Mouse (Mus musculus): ENCODE results near the gene Txndc11. TPM values are rescaled to one million over a fixed set of nuclear protein-coding genes. Genes with fewer than 3 reads are reported as not detected.
A peak's percentile ranks its signal among the peaks of the same experiment; 100 is the strongest.

The Txndc11 gene
- polyA plus RNA-seq, 1 experiment from 2014 or later = 34.6 TPM

DNA sequence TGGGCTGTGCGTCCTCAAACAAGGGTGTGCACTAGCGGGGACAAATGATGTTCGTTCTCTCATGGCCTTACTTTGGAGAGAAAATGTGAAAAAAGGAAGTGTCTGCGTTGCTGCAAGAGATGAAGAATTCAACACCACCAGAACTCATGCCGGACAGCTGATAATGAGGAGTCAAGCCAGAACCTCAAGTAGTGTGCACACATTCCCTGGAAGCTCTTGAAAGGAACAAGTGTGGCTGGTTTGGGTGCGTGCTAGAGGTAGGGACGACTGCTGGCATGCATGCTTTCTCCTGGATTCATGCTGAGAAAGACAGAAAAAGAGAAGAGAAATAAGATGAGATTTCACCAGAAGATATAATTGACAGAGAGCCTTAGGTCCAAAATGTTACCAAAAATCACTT lies 87.3 kb downstream of the Txndc11 start:
- WGBS = 86% methylated on average over 7 of the region's 7 CpGs
- Histone ChIP-seq H3K4me3 (replicated peaks; ENCODE audit: low read depth, low read length) (no peak overlapping the region), H3K9me3 (ENCODE audit: control insufficient read depth, low read length) (no peaks in the 10 kb centered on the region), H3K36me3 (ENCODE audit: control insufficient read depth, insufficient read depth, low read length) (no peaks in the 10 kb centered on the region), H3K4me1 (ENCODE audit: control insufficient read depth, insufficient read depth, low read length) (no peaks in the 10 kb centered on the region), H3K9ac (replicated peaks; ENCODE audit: low read length) (no peak overlapping the region), H3K27me3 (ENCODE audit: control insufficient read depth, insufficient read depth, low read length) (no peaks in the 10 kb centered on the region), H3K4me2 (ENCODE audit: low read length) (no peak overlapping the region), H3K27ac (replicated peaks; ENCODE audit: low read depth, low read length) (no peak overlapping the region)
- ATAC-seq (ENCODE audit: low FRiP score, low TSS enrichment) (no peak), DNase-seq (no peak)

DNA sequence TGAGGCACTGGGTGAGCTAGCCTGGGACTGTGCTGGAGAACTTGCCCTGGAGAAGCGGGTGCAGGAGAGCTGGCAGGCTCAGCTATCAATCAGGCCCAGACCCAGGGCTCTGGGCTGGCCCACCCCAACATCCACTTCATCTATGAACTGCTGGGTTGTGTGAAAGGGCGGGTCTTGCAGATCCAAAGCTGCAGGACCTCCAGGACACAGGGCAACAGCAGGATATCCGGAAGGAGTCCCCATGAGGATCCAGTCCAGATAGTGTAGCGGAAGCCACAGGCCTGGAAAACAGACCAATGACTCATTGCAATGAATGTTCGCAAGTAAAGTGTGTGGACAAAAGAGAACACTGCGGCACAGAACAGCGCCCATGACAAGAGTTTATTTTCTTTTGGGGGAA lies 88.0 kb downstream of the Txndc11 start:
- ATAC-seq (ENCODE audit: low FRiP score, low TSS enrichment) = no peak
- H3K4me2 ChIP-seq (ENCODE audit: low read length) = no peak overlapping the region
- H3K36me3 ChIP-seq (ENCODE audit: control insufficient read depth, insufficient read depth, low read length) = no peaks in the 10 kb centered on the region

DNA sequence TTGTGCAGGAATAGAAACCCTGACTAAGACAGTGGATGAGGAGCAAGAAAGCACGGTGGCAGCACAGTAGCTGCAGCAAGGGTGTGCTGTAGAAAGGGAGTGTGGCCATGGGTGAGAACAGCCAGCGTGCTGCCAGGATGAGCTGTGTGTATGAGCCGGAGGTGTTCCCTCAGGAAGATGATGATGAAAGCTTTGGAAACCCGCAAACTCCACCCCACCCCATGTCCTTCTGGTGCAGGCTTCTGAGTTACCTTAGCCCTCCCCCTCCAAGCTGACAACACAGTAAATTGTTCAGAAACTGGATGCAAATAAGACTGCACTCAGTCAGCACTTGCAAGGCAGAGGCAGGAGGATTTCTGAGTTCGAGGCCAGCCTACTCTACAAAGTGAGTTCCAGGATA lies 91.2 kb downstream of the Txndc11 start:
- DNase-seq = no peak
- Histone ChIP-seq H3K36me3 (ENCODE audit: control insufficient read depth, insufficient read depth, low read length) (no peaks in the 10 kb centered on the region), H3K4me3 (replicated peaks; ENCODE audit: low read depth, low read length) (no peak overlapping the region), H3K4me1 (ENCODE audit: control insufficient read depth, insufficient read depth, low read length) (no peaks in the 10 kb centered on the region), H3K27me3 (ENCODE audit: control insufficient read depth, insufficient read depth, low read length) (no peaks in the 10 kb centered on the region), H3K27ac (replicated peaks; ENCODE audit: low read depth, low read length) (no peak overlapping the region), H3K9ac (replicated peaks; ENCODE audit: low read length) (no peak overlapping the region), H3K4me2 (ENCODE audit: low read length) (no peak overlapping the region), H3K9me3 (ENCODE audit: control insufficient read depth, low read length) (no peaks in the 10 kb centered on the region)
- WGBS = 87% methylated on average over 5 of the region's 5 CpGs
- no peak for ATAC-seq (ENCODE audit: low FRiP score, low TSS enrichment)

More for the DNA sequence above, 88.0 kb downstream of the Txndc11 start:
- Histone ChIP-seq H3K4me1 (ENCODE audit: control insufficient read depth, insufficient read depth, low read length) (no peaks in the 10 kb centered on the region), H3K4me3 (replicated peaks; ENCODE audit: low read depth, low read length) (no peak overlapping the region), H3K27ac (replicated peaks; ENCODE audit: low read depth, low read length) (no peak overlapping the region), H3K9me3 (ENCODE audit: control insufficient read depth, low read length) (no peaks in the 10 kb centered on the region), H3K27me3 (ENCODE audit: control insufficient read depth, insufficient read depth, low read length) (no peaks in the 10 kb centered on the region), H3K9ac (replicated peaks; ENCODE audit: low read length) (no peak overlapping the region)
- no peak for DNase-seq
- 93% methylated on average over 7 of the region's 7 CpGs for WGBS

DNA sequence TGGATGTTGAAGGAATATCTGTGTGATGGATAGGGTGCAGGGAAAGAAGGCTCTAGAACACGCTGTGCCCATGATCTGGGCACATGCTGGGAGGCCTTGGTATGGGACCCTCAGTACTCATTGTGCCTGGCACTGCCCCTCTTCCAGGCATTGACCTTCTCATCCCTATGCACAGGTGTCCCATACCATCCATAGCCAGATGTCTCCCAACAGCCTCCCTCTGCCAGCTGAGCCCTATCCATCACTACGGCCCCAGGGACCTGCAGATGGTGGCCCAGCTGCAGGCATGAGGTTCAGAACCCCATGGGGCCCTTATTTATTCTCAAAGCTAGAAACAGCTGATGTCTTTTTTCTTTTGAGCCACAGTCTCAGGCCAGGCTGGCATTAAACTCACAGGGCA lies 93.8 kb downstream of the Txndc11 start:
- WGBS = 68% methylated on average over 2 of the region's 2 CpGs
- no peak overlapping the region for H3K4me2 ChIP-seq (ENCODE audit: low read length)
- ATAC-seq (ENCODE audit: low FRiP score, low TSS enrichment) (no peak), DNase-seq (no peak)
- H3K9me3 ChIP-seq (ENCODE audit: control insufficient read depth, low read length) = no peaks in the 10 kb centered on the region
- H3K4me1 ChIP-seq (ENCODE audit: control insufficient read depth, insufficient read depth, low read length) = no peaks in the 10 kb centered on the region
- H3K9ac ChIP-seq (replicated peaks; ENCODE audit: low read length) = no peak overlapping the region
- H3K27ac ChIP-seq (replicated peaks; ENCODE audit: low read depth, low read length) = no peak overlapping the region
- no peaks in the 10 kb centered on the region for H3K36me3 ChIP-seq (ENCODE audit: control insufficient read depth, insufficient read depth, low read length)
- H3K27me3 ChIP-seq (ENCODE audit: control insufficient read depth, insufficient read depth, low read length) = no peaks in the 10 kb centered on the region
- H3K4me3 ChIP-seq (replicated peaks; ENCODE audit: low read depth, low read length) = no peak overlapping the region

DNA sequence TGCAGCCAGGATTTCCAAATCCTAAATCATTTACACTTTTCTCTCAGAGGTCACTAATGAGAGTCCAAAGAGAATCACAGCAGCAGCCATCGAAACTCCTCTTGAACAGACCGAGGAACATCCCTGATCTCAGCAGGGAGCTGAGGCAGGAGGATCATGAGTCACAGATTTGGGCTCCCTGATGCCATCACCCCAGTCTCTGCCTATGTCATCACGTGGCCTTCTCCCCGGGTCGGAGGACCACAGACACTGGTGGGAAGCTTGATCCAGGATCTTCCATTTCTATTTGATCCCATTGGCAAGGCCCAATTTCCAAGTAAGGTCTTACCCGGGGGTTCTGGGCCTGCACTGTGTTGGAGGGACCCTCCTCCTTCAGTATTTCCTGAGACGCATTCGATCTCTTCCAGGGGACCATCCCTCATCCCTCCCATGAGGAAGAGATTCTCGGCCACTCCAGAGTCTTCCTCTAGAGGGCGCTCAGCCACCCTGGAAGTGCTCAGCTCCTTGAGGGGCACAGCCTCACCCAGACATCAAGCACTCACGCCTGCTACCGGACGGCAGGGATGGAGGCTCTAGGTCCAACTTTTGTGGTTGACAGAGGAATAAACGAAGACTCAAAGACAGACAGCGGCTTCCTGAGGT lies 98.5 kb downstream of the Txndc11 start:
- DNase-seq = peak; percentile 83
- no peaks in the 10 kb centered on the region for H3K36me3 ChIP-seq (ENCODE audit: control insufficient read depth, insufficient read depth, low read length)
- no peak overlapping the region for H3K4me3 ChIP-seq (replicated peaks; ENCODE audit: low read depth, low read length)
- no peak overlapping the region for H3K27ac ChIP-seq (replicated peaks; ENCODE audit: low read depth, low read length)
- peak; percentile 62; the same call in 1 of the 2 replicates for ATAC-seq (ENCODE audit: low FRiP score, low TSS enrichment)
- no peaks in the 10 kb centered on the region for H3K9me3 ChIP-seq (ENCODE audit: control insufficient read depth, low read length)
- 22% methylated on average over 15 of the region's 15 CpGs for WGBS
- H3K9ac ChIP-seq (replicated peaks; ENCODE audit: low read length) = no peak overlapping the region
- H3K4me1 ChIP-seq (ENCODE audit: control insufficient read depth, insufficient read depth, low read length) = no peaks in the 10 kb centered on the region
- H3K4me2 ChIP-seq (ENCODE audit: low read length) = no peak overlapping the region
- no peaks in the 10 kb centered on the region for H3K27me3 ChIP-seq (ENCODE audit: control insufficient read depth, insufficient read depth, low read length)

DNA sequence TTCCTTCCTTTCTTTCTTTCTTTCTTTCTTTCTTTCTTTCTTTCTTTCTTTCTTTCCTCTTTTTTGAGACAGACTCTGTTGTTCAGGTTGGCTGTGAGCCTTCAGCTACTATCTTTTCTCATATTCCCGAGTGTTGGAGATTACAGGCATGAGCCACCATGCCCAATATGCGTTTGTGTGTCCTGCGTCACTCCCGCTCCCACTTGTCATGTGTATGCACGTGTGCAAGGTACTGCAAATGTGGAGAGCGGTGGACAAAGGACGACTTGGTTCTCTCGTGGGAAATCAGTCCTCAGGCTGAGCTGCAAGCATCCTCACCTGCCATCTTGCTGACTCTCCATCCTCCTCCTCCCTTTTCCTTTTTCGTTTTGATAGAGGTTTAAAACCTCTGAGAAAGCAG lies 99.2 kb downstream of the Txndc11 start:
- Histone ChIP-seq H3K4me1 (ENCODE audit: control insufficient read depth, insufficient read depth, low read length) (no peaks in the 10 kb centered on the region), H3K36me3 (ENCODE audit: control insufficient read depth, insufficient read depth, low read length) (no peaks in the 10 kb centered on the region), H3K27me3 (ENCODE audit: control insufficient read depth, insufficient read depth, low read length) (no peaks in the 10 kb centered on the region), H3K4me3 (replicated peaks; ENCODE audit: low read depth, low read length) (no peak overlapping the region), H3K9ac (replicated peaks; ENCODE audit: low read length) (no peak overlapping the region), H3K27ac (replicated peaks; ENCODE audit: low read depth, low read length) (no peak overlapping the region), H3K9me3 (ENCODE audit: control insufficient read depth, low read length) (no peaks in the 10 kb centered on the region), H3K4me2 (ENCODE audit: low read length) (no peak overlapping the region)
- DNase-seq (no peak), ATAC-seq (ENCODE audit: low FRiP score, low TSS enrichment) (no peak)
- WGBS = 84% methylated on average over 9 of the region's 9 CpGs

DNA sequence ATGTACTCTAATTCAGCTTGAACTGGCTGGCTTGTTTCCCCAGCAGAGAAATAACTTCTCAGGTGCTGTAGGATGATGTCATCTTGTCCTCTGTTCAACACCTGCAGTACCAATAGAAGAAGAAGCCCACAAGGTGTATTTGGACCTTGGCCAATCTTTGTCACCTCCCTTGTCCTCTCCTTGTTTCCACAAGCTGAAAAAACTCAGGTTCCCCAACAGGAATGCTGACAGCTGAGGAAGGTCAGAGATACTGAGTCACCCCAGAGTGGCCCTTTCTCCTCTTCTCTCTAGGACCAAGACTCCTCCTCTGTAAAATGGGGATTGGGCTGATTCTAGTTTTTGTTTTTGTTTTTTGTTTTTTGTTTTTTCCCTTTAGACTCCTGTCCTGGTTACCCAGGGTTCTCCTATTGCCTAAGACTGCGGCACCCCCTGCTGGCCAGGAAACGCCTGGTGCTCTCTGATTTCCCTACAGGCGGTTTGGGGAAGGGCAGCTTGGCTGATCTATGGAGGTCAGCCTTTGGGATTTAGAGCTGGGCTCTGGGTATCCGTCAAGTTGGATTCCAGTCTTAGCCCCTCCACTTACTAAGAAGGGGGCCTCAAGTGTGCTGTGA lies 100.2 kb downstream of the Txndc11 start:
- no peak overlapping the region for H3K9ac ChIP-seq (replicated peaks; ENCODE audit: low read length)
- DNase-seq (peak; percentile 87), ATAC-seq (ENCODE audit: low FRiP score, low TSS enrichment) (no peak)
- no peak overlapping the region for H3K27ac ChIP-seq (replicated peaks; ENCODE audit: low read depth, low read length)
- no peaks in the 10 kb centered on the region for H3K4me1 ChIP-seq (ENCODE audit: control insufficient read depth, insufficient read depth, low read length)
- no peaks in the 10 kb centered on the region for H3K36me3 ChIP-seq (ENCODE audit: control insufficient read depth, insufficient read depth, low read length)
- H3K27me3 ChIP-seq (ENCODE audit: control insufficient read depth, insufficient read depth, low read length) = no peaks in the 10 kb centered on the region
- no peak overlapping the region for H3K4me3 ChIP-seq (replicated peaks; ENCODE audit: low read depth, low read length)
- H3K9me3 ChIP-seq (ENCODE audit: control insufficient read depth, low read length) = no peaks in the 10 kb centered on the region
- no peak overlapping the region for H3K4me2 ChIP-seq (ENCODE audit: low read length)
- 3% methylated on average over 4 of the region's 4 CpGs for WGBS

DNA sequence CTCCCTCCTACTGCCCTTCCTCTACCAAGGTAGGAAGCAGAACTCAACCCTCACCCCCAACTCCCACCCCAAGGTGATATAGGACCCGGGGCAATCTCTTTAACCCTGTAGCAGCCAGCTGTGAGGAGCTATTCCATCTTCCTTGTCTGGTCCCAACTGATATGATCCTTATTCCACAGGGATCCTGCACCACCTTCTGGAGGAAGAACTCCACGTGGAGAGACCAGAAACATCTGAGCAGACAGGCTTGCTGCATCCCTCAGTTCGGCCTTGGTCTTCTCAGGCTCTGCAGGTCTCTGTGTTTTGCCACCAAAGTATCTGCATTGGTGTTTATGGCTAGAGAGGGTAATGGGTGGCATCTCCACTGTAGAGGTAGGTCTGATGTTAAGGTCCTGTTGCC lies 103.1 kb downstream of the Txndc11 start:
- H3K4me3 ChIP-seq (replicated peaks; ENCODE audit: low read depth, low read length) = no peak overlapping the region
- ATAC-seq (ENCODE audit: low FRiP score, low TSS enrichment) (no peak), DNase-seq (no peak)
- H3K9ac ChIP-seq (replicated peaks; ENCODE audit: low read length) = no peak overlapping the region
- 66% methylated on average over 3 of the region's 3 CpGs for WGBS
- no peaks in the 10 kb centered on the region for H3K4me1 ChIP-seq (ENCODE audit: control insufficient read depth, insufficient read depth, low read length)
- H3K9me3 ChIP-seq (ENCODE audit: control insufficient read depth, low read length) = no peaks in the 10 kb centered on the region
- H3K4me2 ChIP-seq (ENCODE audit: low read length) = no peak overlapping the region
- H3K27ac ChIP-seq (replicated peaks; ENCODE audit: low read depth, low read length) = no peak overlapping the region
- H3K27me3 ChIP-seq (ENCODE audit: control insufficient read depth, insufficient read depth, low read length) = no peaks in the 10 kb centered on the region
- no peaks in the 10 kb centered on the region for H3K36me3 ChIP-seq (ENCODE audit: control insufficient read depth, insufficient read depth, low read length)

DNA sequence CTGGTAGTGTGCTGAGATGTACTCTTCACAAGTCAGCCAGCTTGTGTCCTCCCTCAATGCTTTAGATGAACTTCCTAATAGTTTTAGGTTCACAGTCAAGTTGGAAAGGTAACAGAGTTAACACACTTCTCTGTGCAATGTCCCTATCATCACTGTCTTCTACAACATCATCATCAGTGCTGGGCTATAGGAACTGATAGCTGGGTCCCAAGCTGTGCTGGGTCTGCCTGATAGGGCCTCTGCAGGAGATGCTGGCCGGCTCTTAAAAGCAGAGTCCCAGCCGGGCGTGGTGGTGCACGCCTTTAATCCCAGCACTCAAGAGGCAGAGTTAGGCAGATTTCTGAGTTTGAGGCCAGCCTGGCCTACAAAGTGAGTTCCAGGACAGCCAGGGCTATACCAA lies 103.6 kb downstream of the Txndc11 start:
- ATAC-seq (ENCODE audit: low FRiP score, low TSS enrichment) (no peak), DNase-seq (no peak)
- Histone ChIP-seq H3K9me3 (ENCODE audit: control insufficient read depth, low read length) (no peaks in the 10 kb centered on the region), H3K9ac (replicated peaks; ENCODE audit: low read length) (no peak overlapping the region), H3K36me3 (ENCODE audit: control insufficient read depth, insufficient read depth, low read length) (no peaks in the 10 kb centered on the region), H3K27me3 (ENCODE audit: control insufficient read depth, insufficient read depth, low read length) (no peaks in the 10 kb centered on the region), H3K4me2 (ENCODE audit: low read length) (no peak overlapping the region), H3K4me3 (replicated peaks; ENCODE audit: low read depth, low read length) (no peak overlapping the region), H3K27ac (replicated peaks; ENCODE audit: low read depth, low read length) (no peak overlapping the region), H3K4me1 (ENCODE audit: control insufficient read depth, insufficient read depth, low read length) (no peaks in the 10 kb centered on the region)
- 82% methylated on average over 4 of the region's 4 CpGs for WGBS

Measured in midbrain, embryonic 14.5 days (tissue).